Mouse (Mus musculus): ENCODE data around the gene Nt5c2.
"Not testable (repeated sequence)": the region's sequence is repeated elsewhere in the genome, so short reads cannot be mapped to it uniquely, and the experiment has no call there.

The Nt5c2 gene

GRCm38 (mm10) chr19:47017831-47018230 lies 2.9 kb upstream of the Nt5c2 start:
- no peak for DNase-seq (ENCODE audit: extremely low read depth, low read depth)

GRCm38 (mm10) chr19:47016487-47016886 lies 1.5 kb upstream of the Nt5c2 start:
- DNase-seq (ENCODE audit: extremely low read depth, low read depth) = no peak

GRCm38 (mm10) chr19:47015965-47016364 lies 1.0 kb upstream of the Nt5c2 start:
- no peak for DNase-seq (ENCODE audit: extremely low read depth, low read depth)

GRCm38 (mm10) chr19:47015396-47015795 lies 443 bp upstream of the Nt5c2 start:
- DNase-seq (ENCODE audit: extremely low read depth, low read depth) = no peak

- DNase-seq (ENCODE audit: extremely low read depth, low read depth) = no peak
Observed at GRCm38 (mm10) chr19:47014159-47014446, 850 bp downstream of the Nt5c2 start.

GRCm38 (mm10) chr19:47013340-47014158 lies 1.4 kb downstream of the Nt5c2 start:
- no peak for DNase-seq (ENCODE audit: extremely low read depth, low read depth)

- DNase-seq (ENCODE audit: extremely low read depth, low read depth) = no peak
Observed at GRCm38 (mm10) chr19:47012521-47013130, 2.3 kb downstream of the Nt5c2 start.

GRCm38 (mm10) chr19:47009943-47010342 lies 5.0 kb downstream of the Nt5c2 start:
- DNase-seq (ENCODE audit: extremely low read depth, low read depth) = no peak

GRCm38 (mm10) chr19:47009420-47009819 lies 5.5 kb downstream of the Nt5c2 start:
- DNase-seq (ENCODE audit: extremely low read depth, low read depth) = no peak

GRCm38 (mm10) chr19:47006321-47006720 lies 8.6 kb downstream of the Nt5c2 start:
- no peak for DNase-seq (ENCODE audit: extremely low read depth, low read depth)

- DNase-seq (ENCODE audit: extremely low read depth, low read depth) = no peak
Observed at GRCm38 (mm10) chr19:47005873-47006272, 9.1 kb downstream of the Nt5c2 start.

GRCm38 (mm10) chr19:47003742-47004511 lies 11.0 kb downstream of the Nt5c2 start:
- DNase-seq (ENCODE audit: extremely low read depth, low read depth) = peak; percentile 68

- DNase-seq (ENCODE audit: extremely low read depth, low read depth) = not testable (repeated sequence)
Observed at GRCm38 (mm10) chr19:47000357-47000756, 14.6 kb downstream of the Nt5c2 start.

- peak; percentile 83 for DNase-seq (ENCODE audit: extremely low read depth, low read depth)
Observed at GRCm38 (mm10) chr19:46999753-47000152, 15.2 kb downstream of the Nt5c2 start.

GRCm38 (mm10) chr19:46998953-46999352 lies 16.0 kb downstream of the Nt5c2 start:
- no peak for DNase-seq (ENCODE audit: extremely low read depth, low read depth)

GRCm38 (mm10) chr19:46998168-46998870 lies 16.6 kb downstream of the Nt5c2 start:
- DNase-seq (ENCODE audit: extremely low read depth, low read depth) = no peak

- DNase-seq (ENCODE audit: extremely low read depth, low read depth) = no peak
Observed at GRCm38 (mm10) chr19:46996095-46996494, 18.9 kb downstream of the Nt5c2 start.

GRCm38 (mm10) chr19:46992329-46992728 lies 22.6 kb downstream of the Nt5c2 start:
- not testable (repeated sequence) for DNase-seq (ENCODE audit: extremely low read depth, low read depth)

GRCm38 (mm10) chr19:46991145-46991544 lies 23.8 kb downstream of the Nt5c2 start:
- peak; percentile 83 for DNase-seq (ENCODE audit: extremely low read depth, low read depth)

- DNase-seq (ENCODE audit: extremely low read depth, low read depth) = not testable (repeated sequence)
Observed at GRCm38 (mm10) chr19:46990625-46991024, 24.3 kb downstream of the Nt5c2 start.

GRCm38 (mm10) chr19:46990153-46990518 lies 24.8 kb downstream of the Nt5c2 start:
- DNase-seq (ENCODE audit: extremely low read depth, low read depth) = no peak
